Mouse (Mus musculus) spleen, postnatal 4 days (tissue): ENCODE measurements around the gene Sema4d.
"Not testable (repeated sequence)": the region's sequence is repeated elsewhere in the genome, so short reads cannot be mapped to it uniquely, and the experiment has no call there.

Experiments used
- DNase-seq, 2 experiments: peaks; one replicate each; pipeline ENCODE4 v3.0.0; 2022; ENCODE audit warnings: low spot score in 2 of 2

Gene Sema4d

DNA sequence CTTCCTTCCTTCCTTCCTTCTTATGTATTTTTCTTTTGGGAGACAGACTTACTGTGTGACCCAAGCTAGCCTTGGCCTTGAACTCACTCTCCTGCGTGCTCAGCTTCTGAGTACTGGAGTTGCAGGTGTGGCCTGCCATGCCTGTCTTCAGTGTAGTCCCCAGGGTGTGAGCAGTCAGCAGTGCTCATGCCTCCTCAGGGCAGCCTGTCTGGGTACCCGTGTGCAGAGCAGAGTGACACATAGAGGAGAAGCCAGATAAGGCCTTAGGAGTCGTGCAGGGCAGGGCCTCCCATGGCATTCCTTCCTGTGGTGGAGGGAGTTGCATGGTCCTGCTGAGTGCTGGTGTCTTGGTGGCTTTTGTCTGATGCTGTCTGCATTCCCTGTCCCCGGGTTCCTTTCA is 114.2 kb downstream of the Sema4d start:
- no peak for DNase-seq

DNA sequence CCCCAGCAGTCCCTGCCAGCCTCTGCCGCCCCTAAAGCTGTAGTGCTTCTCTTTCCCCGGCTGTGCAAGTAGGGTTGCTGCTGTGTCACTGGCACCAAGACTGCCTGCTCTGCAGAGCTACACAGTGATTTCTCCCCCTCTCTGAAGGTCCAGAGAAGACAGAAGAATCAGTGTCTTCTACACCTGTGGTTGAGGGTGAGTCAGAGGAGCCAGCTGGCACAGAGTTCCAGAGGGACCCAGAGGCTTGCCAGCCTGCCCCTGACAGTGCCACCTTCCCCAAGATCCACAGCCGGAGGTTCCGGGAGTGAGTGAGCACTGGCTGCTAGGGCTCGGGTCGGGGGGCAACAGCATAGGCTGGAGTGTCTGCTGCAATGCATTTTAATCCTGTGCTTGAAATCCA is 114.9 kb downstream of the Sema4d start:
- DNase-seq = no peak

DNA sequence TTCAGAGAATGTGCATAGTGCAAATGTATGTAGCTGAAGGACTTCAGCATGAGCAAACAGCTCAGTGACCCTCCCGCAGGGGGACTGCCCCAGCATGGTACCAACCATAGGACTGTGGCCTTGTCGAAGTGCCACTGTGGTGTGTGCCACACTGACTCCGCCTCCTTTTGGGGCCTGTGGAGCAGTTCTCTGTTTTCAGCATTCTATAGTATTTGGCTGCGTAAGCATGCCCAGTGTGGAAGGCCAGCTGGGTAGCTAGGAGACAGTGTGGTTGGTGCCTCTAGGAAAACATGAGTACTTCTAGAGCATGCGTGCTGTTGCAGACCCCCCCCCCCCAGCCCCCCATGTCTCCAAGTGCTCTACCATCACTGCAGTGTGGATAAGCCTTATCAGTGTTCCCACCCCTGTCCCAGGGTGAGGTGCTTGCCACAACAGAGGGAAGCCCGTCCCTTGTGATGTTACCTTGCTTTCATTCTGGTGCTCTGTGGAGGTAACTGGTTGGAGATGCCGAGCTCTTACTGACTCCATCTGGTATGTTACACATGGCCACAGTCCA is 115.8 kb downstream of the Sema4d start:
- no peak for DNase-seq

DNA sequence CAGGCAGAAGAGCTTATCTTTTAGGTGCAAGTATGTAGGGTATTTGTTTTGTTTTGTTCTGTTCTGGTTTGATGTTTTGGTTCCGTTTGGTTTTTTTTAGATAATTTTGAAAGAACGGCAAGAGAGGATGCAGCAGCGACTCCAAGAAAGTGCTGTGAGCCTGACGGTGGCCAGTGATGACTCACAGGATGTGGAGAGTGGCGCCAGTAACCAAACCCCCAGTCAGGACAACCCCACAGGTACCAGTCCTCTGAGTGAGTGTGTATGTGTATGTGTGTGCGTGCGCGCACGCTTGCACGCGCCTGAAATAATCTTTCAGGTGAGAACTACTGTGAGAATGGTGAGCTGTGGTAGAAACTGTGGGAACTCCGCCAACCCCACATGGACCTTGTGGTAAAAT is 116.5 kb downstream of the Sema4d start:
- no peak for DNase-seq

DNA sequence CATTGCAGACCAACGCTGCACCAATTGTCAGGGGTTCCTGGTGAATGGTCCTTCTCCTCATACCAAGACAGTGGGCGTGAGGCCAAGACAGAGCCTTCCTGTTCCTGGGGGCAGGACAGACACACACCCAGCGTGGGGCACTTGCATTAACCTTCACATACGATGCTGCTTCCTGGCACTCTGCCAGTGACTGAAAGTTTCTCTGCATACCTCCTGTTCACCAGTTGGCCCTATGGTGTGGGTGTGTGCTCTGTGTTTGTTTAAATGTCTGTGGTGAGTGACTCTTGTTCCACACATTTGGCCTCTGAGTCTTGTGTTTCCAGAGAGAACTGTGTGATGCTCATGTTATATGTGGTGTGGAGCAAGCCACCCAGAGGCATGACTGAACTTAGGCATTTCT is 116.9 kb downstream of the Sema4d start:
- no peak for DNase-seq

DNA sequence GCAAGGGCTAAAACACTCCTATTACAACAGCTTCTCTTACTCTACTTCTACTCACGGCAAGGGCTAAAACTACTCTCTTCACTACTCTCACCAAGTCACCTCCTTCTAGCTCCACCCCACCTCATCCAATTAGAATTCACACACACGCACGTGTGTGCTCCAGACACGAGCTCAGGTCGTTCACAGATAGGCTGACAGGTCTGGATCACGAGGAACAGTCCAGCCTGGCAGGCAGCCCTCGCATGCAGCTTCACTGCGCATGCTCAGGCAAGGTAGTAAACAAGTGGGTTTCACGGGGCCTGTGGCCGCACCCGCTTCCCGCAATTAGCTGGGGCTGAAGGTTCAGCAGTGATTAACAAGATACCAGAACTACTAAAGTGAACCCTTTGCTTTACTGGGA is 125.4 kb downstream of the Sema4d start:
- not testable (repeated sequence) for DNase-seq

DNA sequence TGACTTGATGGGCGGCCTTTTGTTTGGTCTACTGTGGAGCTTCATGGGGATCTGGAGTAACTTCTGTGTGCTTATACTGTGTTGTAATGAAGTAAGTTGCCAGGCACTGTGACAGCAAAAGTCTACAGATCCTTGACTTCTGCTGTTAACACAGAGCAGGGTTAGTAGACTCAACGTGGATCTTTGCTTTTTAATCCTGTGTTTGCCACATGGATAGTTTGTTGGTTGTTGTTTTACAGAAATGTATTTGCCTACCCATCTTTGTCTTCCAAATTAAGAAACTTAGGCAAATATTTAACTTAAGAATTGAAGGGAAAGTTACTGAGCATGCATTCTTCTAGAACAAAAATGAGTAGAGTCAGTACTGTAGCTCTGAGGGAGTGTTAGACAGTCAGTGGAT is 130.0 kb downstream of the Sema4d start:
- no peak for DNase-seq

DNA sequence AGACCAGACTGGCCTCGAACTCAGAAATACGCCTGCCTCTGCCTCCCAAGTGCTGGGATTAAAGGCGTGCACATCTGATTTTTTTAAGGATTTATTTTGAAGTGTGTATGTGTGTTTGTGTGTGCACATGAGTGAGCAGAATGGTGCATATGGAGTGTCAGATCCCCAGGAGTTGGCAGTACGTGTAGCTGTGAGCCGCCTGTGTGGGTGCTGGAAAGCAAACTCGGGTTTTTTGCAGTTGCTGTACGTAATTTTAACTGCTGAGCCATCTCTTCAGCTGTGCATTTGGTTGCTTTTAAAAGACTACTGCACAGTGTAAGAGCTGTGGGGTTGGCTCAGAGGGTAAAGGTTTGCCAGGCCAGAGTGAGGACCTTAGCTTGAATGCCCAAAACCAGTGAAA is 134.0 kb downstream of the Sema4d start:
- DNase-seq = no peak

DNA sequence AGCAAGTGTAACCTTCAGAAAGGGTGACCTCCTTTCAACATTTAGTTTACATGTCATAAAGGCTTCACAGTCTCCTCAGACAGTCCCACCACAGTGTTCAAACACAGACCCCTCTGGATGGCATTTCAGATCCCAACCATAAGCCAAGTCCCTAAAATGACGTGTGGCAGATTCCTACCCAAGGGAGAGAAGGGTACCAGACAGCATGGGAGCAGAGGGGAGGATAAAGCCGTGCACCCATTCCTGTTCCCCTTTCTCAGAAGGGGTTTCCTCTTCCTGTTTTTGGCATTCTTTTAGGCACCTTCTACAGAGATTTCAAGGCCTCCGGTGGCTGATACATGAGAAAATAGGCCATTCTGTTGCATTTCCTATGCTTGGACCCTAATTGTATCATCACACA is 135.5 kb downstream of the Sema4d start:
- DNase-seq = no peak

DNA sequence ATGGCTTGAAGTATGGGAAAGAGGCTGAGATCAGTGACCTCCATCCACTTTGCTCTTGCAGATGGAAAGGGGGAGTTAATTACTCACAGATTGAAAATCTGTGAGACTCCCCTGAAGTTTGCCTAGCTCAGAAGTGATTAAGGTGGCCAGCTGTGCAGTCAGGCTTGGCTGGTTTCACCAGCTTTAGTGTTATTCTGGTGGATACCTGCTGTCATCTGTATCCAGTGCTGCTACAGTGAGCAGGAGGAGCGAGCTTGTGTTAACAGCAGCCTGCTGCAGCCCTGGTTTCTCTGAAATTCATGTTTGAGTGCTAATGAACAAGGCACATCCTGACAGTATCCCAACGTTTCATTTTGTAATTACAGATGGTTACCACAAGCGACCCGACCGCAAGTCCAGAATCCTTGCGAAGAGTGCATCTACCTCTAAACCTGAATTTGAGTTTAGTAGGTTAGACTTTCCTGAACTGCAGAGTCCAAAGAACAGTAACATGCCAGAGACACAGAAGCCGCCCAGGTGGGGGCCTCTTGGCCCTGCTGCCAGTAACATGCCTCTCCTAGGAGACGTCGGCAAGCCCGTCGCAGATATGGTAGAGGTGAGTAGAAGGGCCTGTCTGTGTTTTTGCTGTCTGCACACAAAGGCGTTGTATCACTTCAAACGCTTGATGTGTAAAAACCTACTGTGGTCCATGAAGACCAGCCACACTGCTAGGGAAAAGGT is 136.9 kb downstream of the Sema4d start:
- DNase-seq = no peak

DNA sequence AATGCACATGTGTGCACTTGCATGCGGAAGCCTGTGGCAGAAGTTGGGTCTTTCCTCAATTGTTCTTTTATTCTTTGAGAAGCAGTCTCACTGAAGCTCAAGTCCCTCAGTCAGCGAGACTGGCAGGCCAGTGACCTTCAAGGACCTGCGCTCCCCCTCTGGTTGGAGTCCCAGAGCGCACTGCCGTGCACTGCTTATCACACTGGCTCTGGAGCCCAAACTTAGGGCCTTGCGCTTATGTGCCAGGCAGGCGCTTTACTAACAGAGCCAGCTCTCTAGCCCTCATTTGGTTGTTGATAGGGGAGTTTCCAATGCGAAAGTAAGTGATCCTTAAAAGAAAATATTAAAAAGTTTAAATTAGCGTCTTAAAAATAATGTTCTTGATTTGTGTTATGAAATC is 139.6 kb downstream of the Sema4d start:
- no peak for DNase-seq

DNA sequence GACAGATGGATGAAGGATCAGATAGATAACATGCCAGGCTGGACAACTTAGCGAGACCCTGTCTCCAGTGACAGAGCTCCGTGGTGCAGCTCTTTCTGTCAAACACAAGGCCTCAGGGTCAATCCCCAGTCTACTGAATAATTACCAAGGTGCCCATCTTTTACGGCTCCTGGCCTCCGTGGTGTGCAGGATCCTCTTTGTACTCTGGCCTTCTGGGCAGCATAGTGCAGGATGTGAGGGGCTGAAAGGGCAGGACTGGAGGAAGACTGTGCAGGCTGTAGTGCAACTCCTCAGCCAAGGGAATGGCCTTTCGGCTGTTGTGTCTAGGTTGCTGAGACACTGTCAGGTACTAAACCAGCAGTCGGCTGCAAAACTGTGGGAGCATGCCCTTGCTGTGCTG is 140.4 kb downstream of the Sema4d start:
- no peak for DNase-seq

DNA sequence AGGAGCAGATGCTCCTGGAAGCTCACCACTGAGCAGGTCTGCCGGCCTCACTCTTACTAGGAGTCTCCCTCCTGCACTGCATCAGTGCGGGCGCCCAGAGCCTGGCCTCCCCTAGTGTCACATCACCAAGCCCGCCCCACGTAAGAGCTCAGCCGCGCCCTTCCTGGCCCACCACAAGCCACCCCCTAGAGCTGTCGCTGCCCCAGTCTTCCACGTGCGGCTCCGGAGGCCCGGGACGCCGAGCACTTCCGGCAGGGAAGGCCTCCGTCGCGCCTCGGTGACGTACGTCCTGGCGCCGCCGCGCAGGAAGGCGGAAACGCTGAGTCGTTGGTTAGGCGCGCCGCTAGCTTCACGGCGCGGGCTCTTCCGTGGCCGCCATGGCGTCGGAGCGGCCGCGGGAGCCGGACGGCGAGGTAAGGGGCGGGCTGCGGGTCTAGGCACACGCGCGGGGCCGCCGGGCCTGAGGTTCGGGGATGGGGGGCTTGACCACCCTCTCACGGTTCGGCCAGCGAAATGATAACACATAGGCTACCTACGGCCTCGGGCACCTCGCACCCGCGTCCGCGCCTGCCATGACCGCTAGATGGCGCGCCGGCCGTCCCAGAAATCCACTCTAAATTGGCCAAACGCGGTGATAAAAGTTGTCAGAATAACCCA is 142.0 kb downstream of the Sema4d start, which contains the start of gene Secisbp2:
Gene Secisbp2, plus strand, starts transcription at position 290 of the 657 bp plus-strand sequence.
- DNase-seq = peak; percentile 90 to 95

DNA sequence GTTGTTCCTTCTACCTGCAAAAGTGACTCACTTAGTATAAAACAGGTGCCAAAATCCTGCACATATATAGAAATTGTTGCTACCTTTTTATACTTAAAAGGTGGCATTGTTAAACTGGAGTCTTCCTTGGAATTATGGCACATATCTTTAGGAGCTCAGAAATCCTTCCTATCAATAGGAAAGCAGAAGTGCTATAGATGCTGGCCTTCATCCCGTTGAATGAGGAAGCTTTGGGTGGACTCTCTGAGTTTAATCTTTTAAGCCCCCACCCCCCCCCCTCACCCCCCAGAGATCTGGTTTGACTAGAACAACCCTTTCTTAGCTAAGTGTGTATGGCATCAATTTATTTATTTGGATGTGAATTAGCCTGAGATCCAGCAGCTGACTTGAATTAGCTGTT is 143.8 kb downstream of the Sema4d start:
- DNase-seq = no peak

DNA sequence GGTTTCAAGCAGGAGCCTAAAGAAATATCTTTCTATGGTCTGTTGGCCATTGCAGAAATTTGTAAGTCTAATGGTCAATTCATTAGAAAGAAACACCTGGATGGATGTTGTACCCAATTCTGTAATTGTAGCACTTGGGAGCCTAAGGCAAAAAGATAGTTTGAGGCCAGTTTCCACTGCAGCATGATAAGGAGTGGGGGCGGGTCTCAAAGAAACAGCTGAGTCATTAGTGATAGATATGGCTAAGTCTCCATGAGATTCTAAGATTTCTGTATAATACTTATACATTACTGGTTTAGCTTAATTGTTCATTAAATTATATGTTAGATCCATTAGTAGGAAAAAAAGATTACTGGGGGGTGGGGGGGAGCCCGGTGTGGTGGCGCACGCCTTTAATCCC is 145.3 kb downstream of the Sema4d start:
- DNase-seq = peak in 1 of 2 experiments; percentile 28

DNA sequence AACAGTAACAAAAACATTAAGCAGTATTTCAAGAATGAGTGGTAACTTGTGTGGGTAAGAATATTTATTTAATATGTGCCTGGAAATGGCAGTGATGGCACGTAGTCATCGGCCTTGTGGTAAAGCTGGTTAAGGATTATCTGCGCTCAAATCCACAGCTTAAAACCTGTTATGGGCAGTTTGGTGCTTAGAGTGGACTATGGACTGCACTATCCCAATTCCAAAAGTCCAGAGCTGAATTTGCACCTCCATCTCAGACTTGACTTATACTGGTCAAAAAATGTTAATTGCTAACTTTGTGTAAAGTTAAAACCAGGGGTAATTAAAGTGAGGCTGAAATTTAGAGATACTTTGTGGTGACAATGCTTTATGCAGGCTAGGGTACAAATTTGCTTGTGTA is 145.8 kb downstream of the Sema4d start:
- DNase-seq = no peak

DNA sequence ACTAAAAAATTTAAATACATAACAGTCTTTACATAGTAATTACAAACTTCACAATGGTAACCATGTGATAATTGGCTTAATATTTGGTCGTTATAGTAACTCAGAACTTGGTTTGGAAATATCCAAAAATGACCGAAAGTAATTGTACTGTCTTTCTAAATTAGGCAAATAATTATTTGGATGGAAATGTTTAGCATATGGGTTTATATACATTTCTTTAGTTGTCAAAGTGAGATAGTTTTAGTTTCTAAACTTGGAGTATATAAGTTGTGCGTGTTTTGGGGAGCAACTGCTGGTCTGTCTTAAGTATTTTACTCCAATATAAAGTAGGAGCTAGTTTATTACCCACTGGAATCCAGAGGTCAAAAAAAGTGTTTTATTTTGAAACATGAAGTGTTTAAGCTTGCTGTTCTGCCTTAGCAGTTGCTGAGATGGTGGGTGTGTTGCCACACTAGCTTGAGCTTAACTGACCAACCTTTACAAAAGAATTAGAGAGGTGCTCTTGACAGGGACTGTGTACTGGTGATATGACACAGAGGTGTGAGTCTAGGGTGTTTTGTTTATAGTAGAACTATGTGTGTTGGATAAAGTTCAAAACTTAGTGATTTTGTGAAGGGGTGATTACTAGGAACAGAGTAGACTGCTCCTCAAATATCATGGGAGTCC is 147.1 kb downstream of the Sema4d start:
- DNase-seq = no peak

DNA sequence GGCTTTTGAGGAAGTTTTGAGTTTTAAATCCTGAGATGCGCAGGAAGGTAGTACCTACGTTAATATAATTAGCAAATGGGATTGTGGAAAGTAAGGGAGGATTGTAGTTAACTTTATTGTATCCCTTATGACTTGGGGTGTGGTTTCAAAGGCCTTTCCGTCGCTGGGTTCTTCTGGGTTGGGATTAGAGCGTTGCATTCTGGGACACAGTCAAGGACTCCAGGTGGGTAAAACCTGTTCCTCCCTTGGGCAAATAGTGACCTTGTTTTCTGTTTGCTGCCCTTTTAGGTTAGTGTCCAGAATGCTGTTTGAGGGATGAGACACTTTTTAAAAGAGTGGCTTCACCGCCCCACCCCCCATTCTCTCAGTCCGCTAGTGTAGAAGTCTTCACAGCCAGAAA is 147.7 kb downstream of the Sema4d start:
- DNase-seq = peak in 1 of 2 experiments; percentile 38

DNA sequence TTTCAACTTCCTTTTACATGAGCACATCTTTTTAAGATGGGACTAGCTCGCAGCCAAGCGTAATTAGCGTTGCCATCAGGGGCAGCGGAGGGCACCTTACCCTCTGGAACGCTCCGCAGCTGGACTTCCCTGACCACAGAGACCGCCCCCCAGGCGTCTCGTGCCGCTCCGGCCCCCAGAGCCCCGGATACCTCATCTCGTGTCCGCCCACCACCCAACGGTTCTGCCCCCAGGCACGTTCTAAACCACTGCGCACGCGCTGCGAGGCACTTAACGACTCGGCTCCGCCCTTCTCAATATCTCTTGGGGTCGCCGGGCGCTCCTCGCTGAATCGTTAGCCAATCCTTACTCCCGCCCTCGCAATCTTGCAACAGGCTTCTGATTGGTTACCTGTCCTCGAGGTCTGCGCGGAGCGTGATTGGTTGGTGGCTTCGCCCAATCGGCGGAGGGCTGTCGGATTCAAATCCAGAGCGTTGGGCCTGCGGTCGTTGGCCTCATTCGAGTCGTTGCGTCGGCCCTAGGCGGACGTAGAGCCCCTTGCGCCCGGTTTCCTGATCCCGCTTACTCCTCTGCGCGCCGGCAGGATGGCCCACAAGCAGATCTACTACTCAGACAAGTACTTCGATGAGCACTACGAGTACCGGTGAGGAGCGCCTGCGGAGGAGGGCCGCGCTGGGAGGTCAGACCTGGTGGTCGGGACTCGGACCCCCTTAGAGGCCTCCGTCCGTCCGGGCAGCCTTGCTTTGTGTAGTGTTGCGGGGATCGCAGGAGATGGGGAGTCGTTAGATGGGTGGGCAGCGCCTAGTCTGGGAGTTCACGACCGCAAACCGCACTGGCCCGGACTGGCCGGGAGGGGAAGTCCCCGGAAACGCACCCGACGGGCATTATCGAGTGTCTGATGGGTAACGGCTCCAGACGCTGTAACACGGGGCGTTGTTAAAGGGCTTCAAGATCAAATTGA is 148.4 kb downstream of the Sema4d start, which contains the start of gene Cks2:
Gene Cks2, plus strand, starts transcription at position 404 of the 961 bp plus-strand sequence.
- peak; percentile 97 for DNase-seq

DNA sequence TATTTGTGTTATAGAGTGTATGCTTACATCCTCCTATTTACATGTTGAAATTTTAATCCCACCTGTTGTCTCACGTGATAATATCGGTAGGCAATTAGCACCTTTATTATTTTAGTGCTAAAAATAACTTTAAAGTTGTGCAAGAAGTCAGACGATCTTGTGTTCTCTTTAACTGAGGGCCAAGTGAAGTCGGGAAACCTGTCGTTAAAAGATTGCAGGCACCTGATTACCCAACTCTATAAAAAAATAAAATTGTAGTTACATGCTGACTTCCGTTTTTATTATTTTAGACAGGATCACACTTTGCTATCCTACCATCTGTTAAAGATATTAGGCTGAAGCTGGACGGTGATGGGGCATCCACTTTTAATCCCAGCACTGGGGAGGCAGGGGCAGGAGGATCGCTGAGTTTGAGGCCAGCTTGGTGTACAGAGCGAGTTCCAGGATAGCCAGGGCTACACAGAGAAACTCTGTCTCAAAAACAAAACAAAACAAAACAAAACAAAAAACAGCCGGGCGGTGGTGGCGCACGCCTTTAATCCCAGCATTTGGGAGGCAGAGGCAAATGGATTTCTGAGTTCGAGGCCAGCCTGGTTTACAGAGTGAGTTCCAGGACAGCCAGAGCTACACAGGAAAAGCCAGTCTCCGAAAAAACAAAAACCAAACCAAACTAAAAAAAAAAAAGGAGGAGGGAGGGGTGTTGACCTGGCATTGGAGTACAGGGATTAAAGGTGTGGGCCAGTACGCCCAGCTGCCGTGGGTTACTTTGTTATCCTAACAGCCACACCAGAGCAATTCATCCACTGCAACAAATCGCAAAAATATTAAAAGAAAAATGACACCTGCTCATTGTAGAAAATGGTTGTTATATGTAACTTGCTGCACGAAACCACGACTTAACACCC is 149.4 kb downstream of the Sema4d start:
- DNase-seq = no peak
